Mouse (Mus musculus) thymus, adult 2 months (tissue): ENCODE data around the gene Marcksl1. TPM values are rescaled to one million over a fixed set of nuclear protein-coding genes. Genes with fewer than 3 reads are reported as not detected.

ENCODE experiments used
- DNase-seq: peaks from one replicate; pipeline ENCODE4 v3.0.0; 2021
- H3K27ac ChIP-seq: fragments of 200-500 bp; 2 replicates; pipeline ENCODE4 v1.5.1; 2012; ENCODE audit warnings: low read length, control low read depth; ENCODE audit not compliant: control insufficient read depth, insufficient read depth
- H3K27me3 ChIP-seq: fragments of 200-500 bp; 2 replicates; pipeline ENCODE4 v1.6.1; 2012; ENCODE audit warnings: mild to moderate bottlenecking, low read length, moderate library complexity, mixed read lengths; ENCODE audit not compliant: control insufficient read depth, insufficient read depth
- H3K36me3 ChIP-seq: fragments of 200-500 bp; 2 replicates; pipeline ENCODE4 v1.6.1; 2012; ENCODE audit warnings: mild to moderate bottlenecking, low read length, moderate library complexity; ENCODE audit not compliant: control insufficient read depth, insufficient read depth
- H3K4me1 ChIP-seq: fragments of 200-500 bp; replicated peaks from 2 replicates; pipeline ENCODE4 v1.6.1; 2012; ENCODE audit warnings: low read length; ENCODE audit not compliant: control insufficient read depth, insufficient read depth
- H3K4me3 ChIP-seq: fragments of 200-500 bp; 2 replicates; pipeline ENCODE4 v1.5.1; 2012; ENCODE audit warnings: mild to moderate bottlenecking, low read length, control low read depth, moderate library complexity; ENCODE audit not compliant: control insufficient read depth, insufficient read depth
- CTCF ChIP-seq: fragments of 200-500 bp; IDR thresholded peaks from 2 replicates; pipeline ENCODE4 v1.5.1; 2012; ENCODE audit warnings: mild to moderate bottlenecking, control low read depth, low read length, moderate library complexity, borderline replicate concordance; ENCODE audit not compliant: control insufficient read depth, poor library complexity, insufficient read depth; ENCODE audit errors: extremely low read depth
- POLR2A ChIP-seq: fragments of 200-500 bp; IDR thresholded peaks from 2 replicates; pipeline ENCODE4 v1.6.1; 2012; ENCODE audit warnings: mild to moderate bottlenecking, low read length, control low read depth, moderate library complexity; ENCODE audit not compliant: control insufficient read depth, poor library complexity, insufficient read depth; ENCODE audit errors: extremely low read depth
- WGBS: fragments of 180-500 bp; shearing (Covaris S2); methylation state at CpG from one replicate; pipeline ENCODE4 v1.1.7; 2018; 5-methylcytosine and 5-hydroxymethylcytosine counted together
- polyA plus RNA-seq: library from polyadenylated mRNA; depleted of rRNA; stranded (reverse); fragments of >200 nt; gene quantifications from 2 replicates; pipeline ENCODE4 v1.2.3, GENCODE M21; 2012

Gene Marcksl1
- polyA plus RNA-seq, 1 experiment: 152 TPM

- TF ChIP-seq CTCF (no peak), POLR2A (no peak)
- H3K4me1 ChIP-seq: peaks cover 20% of the 10 kb centered on the region
- H3K27me3 ChIP-seq: no peaks in the 10 kb centered on the region
- no peaks in the 10 kb centered on the region for H3K36me3 ChIP-seq
- H3K27ac ChIP-seq: no peak overlapping the region
- H3K4me3 ChIP-seq: no peak overlapping the region
- WGBS: 39% methylated on average over 11 of the region's 11 CpGs
- DNase-seq: no peak
Observed at GRCm38 (mm10) chr4:129502901-129503444, 10.4 kb upstream of the Marcksl1 start.

DNA sequence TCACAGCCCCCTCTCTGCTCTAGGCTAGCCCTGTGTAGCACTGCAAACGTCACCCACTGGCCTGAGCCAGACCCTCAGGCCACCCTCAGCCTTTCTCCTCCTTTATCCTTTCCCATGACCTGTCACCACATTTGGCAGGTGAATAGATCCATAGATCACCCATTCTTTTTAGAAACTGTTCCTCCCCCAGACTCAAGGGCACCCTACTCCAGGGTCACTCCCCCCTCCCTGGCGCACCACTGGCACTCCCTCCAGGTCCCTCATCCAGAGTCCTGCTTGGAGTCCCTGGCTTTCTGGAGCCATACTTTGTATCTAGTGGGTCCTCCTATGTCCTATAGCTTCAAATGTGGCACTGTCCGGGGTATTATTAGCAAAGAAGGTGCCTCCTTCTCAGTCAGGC lies 7.9 kb upstream of the Marcksl1 start:
- no peak for DNase-seq
- Histone ChIP-seq H3K4me1 (peaks cover 18% of the 10 kb centered on the region), H3K4me3 (no peak overlapping the region), H3K36me3 (no peaks in the 10 kb centered on the region), H3K27me3 (no peaks in the 10 kb centered on the region), H3K27ac (no peak overlapping the region)
- TF ChIP-seq CTCF: no peak
- no peak for TF ChIP-seq POLR2A
- 98% methylated on average over 3 of the region's 3 CpGs for WGBS

DNA sequence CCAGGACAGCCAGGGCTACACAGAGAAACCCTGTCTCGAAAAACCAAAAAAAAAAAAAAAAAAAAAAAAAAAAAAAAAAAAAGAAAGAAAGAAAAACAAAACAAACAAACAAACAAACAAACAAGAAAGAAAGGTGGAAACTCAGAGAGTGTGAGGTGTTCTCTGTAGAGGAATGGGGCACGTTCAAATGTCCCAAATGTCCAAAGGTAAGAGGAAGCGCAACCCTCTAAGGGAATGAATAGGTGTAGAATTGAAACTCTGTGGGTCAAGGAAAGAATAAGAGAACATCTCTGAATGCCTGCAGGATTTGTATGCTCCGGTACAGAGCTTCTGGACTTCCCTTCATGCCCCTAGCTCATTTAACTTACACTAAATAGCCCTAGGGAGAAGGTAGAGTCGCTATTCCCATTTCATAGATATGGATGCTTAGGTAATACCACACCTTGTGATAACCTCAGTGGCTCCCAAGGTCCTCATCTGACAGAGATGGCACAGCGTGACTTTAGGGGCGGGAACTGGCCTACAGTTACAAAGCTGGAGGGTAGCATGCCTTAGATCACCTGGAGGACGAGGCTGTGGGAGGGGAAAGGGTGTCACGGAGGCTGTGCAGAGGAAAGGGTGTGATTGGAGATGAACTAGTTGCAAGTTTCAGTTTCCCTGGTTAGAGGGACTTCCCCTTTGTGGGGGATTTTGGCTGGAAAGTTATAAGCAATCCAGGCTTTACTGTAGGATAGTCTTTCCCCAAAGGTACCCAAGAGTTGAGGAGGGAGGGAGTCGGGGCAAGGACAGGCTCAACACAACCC lies 5.7 kb upstream of the Marcksl1 start:
- no peaks in the 10 kb centered on the region for H3K27me3 ChIP-seq
- no peaks in the 10 kb centered on the region for H3K36me3 ChIP-seq
- no peak overlapping the region for H3K27ac ChIP-seq
- no peak overlapping the region for H3K4me3 ChIP-seq
- no peak for TF ChIP-seq CTCF
- no peak for TF ChIP-seq POLR2A
- DNase-seq: no peak
- 54% methylated on average over 9 of the region's 10 CpGs for WGBS
- H3K4me1 ChIP-seq: peaks cover 13% of the 10 kb centered on the region

GRCm38 (mm10) chr4:129508237-129508515 lies 5.2 kb upstream of the Marcksl1 start:
- peaks cover 11% of the 10 kb centered on the region; the same call in 1 of the 2 replicates for H3K4me1 ChIP-seq
- no peak overlapping the region for H3K4me3 ChIP-seq
- H3K27ac ChIP-seq: no peak overlapping the region
- DNase-seq: no peak
- WGBS: 89% methylated on average over 3 of the region's 3 CpGs
- no peaks in the 10 kb centered on the region for H3K36me3 ChIP-seq
- H3K27me3 ChIP-seq: no peaks in the 10 kb centered on the region
- TF ChIP-seq POLR2A: no peak
- TF ChIP-seq CTCF: no peak

- H3K36me3 ChIP-seq: no peaks in the 10 kb centered on the region
- H3K27me3 ChIP-seq: no peaks in the 10 kb centered on the region
- no peak overlapping the region; the same call in 1 of the 2 replicates for H3K27ac ChIP-seq
- WGBS: 80% methylated on average over 15 of the region's 15 CpGs
- H3K4me3 ChIP-seq: no peak overlapping the region
- DNase-seq: no peak
- peaks cover 8% of the 10 kb centered on the region; the same call in 1 of the 2 replicates for H3K4me1 ChIP-seq
- no peak for TF ChIP-seq POLR2A
- no peak for TF ChIP-seq CTCF
Observed at GRCm38 (mm10) chr4:129508834-129509600, 4.4 kb upstream of the Marcksl1 start.

GRCm38 (mm10) chr4:129509650-129510049 lies 3.7 kb upstream of the Marcksl1 start:
- H3K27me3 ChIP-seq: no peaks in the 10 kb centered on the region
- 86% methylated on average over 3 of the region's 3 CpGs for WGBS

More at GRCm38 (mm10) chr4:129509650-129510049, 3.7 kb upstream of the Marcksl1 start:
- DNase-seq: no peak
- H3K4me3 ChIP-seq: no peak overlapping the region
- H3K4me1 ChIP-seq: peaks cover 10% of the 10 kb centered on the region; the same call in 1 of the 2 replicates
- no peak overlapping the region for H3K27ac ChIP-seq
- no peaks in the 10 kb centered on the region for H3K36me3 ChIP-seq
- TF ChIP-seq CTCF: no peak
- no peak for TF ChIP-seq POLR2A
